Mouse (Mus musculus) testis, adult 2 months (tissue): ENCODE measurements around the gene Gm20388.

Experiments
- CTCF ChIP-seq: fragments of 200-500 bp; IDR thresholded peaks from 2 replicates; pipeline ENCODE4 v1.5.1; 2012; ENCODE audit warnings: low read depth, mild to moderate bottlenecking, inconsistent platforms, low read length, moderate library complexity; ENCODE audit not compliant: control insufficient read depth, insufficient read depth, insufficient replicate concordance
- POLR2A ChIP-seq: fragments of 200-500 bp; IDR thresholded peaks from 2 replicates; pipeline ENCODE4 v1.6.1; 2012; ENCODE audit warnings: low read depth, mild to moderate bottlenecking, inconsistent platforms, low read length, moderate library complexity; ENCODE audit not compliant: control insufficient read depth

DNA sequence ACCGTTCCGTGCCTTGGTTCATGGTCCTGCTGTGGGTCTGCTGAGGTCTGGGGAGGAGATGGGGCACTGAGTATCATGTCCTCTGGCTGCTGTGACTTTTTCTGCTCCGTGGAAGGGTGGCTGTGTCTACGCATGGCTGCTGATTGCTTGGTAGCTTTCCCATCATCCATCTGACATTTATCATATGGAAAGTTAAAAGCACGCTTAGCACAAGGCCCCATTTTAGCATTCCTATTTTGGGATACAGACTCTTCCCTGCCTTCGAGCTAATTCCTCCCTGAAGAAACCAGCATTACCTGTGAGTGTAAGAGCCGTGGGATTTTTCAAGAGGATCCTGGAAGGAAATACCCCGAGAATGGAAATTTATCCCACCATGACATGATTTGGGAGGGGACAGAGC, 3906.3 kb downstream of the Gm20388 start:
- TF ChIP-seq POLR2A: no peak
- no peak for TF ChIP-seq CTCF
